Mouse (Mus musculus) bone marrow macrophage, adult 2 months (primary cell): ENCODE results near the gene Edem3.

Source experiments
- CTCF ChIP-seq: IDR thresholded peaks from 2 replicates; pipeline ENCODE4 v1.5.1; 2012; ENCODE audit warnings: low read depth, mild to moderate bottlenecking, low read length, moderate library complexity
- POLR2A ChIP-seq: IDR thresholded peaks from 2 replicates; pipeline ENCODE4 v1.6.1; 2012; ENCODE audit warnings: mild to moderate bottlenecking, low read depth, low read length, borderline replicate concordance

GRCm38 (mm10) chr1:151848286-151848685 is 93.1 kb downstream of the Edem3 start:
- TF ChIP-seq POLR2A (no peak), CTCF (no peak)
